Mouse (Mus musculus) adrenal gland, postnatal 25 days (tissue): ENCODE data around the gene Tcf23. TPM values are rescaled to one million over a fixed set of nuclear protein-coding genes. Genes with fewer than 3 reads are reported as not detected.

ENCODE experiments used
- DNase-seq: peaks from one replicate; pipeline ENCODE4 v3.0.0; 2021; ENCODE audit warnings: mixed read lengths
- long read RNA-seq: library from polyadenylated mRNA; stranded (forward); transcript quantifications from one replicate; pipeline ENCODE4 v2.0.0, GENCODE M21; 2021
- total RNA-seq: library from RNA; stranded (reverse); gene quantifications from 2 replicates; pipeline ENCODE4 v1.2.3, GENCODE M21; 2021

The Tcf23 gene
- 0.70 and 1.3 TPM in 2 replicates for total RNA-seq
- long read RNA-seq = 0 reads

DNA sequence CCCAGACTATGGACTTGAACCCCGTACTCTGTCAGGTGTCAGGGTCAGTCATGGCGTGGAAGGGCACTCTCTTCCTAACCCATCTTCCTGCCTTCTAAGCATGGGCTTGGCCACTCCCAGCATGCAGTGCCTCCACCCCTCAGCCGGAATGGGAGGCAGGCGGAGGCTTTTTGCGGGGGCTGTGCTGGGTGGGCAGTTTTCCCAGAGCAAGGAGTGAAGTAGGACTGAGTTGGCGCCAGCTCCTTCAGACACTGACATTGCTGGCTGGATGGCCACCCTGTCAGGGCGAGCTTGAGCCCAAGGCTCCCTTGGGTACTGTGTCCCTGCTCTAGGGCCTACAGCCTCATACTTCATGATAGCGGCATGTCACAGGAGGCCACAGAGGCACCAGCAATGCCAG is at the start of gene Tcf23:
Tcf23 (plus strand) TSS at position 247 of the 400 bp plus-strand sequence.
- no peak for DNase-seq

DNA sequence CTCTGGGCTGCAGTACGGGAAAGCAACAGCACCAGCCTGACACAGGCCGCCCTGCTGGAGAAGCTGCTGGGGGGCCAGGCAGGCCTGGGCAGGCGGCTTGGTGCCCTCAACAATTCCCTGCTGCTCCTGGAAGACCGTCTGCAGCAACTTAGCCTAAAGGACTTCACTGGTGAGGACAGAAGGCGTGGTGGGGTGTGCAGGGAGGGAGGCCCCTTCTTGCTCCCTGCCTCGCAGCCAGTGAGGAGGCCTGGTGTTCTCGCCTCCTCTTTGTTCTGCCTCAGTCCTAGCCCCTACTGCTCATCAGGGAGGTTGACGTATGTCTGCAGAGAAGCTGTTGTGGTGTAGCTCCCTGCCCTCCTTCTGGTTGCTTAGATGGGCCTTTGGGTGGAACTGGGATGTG is 49.8 kb upstream of the Tcf23 start:
- no peak for DNase-seq

DNA sequence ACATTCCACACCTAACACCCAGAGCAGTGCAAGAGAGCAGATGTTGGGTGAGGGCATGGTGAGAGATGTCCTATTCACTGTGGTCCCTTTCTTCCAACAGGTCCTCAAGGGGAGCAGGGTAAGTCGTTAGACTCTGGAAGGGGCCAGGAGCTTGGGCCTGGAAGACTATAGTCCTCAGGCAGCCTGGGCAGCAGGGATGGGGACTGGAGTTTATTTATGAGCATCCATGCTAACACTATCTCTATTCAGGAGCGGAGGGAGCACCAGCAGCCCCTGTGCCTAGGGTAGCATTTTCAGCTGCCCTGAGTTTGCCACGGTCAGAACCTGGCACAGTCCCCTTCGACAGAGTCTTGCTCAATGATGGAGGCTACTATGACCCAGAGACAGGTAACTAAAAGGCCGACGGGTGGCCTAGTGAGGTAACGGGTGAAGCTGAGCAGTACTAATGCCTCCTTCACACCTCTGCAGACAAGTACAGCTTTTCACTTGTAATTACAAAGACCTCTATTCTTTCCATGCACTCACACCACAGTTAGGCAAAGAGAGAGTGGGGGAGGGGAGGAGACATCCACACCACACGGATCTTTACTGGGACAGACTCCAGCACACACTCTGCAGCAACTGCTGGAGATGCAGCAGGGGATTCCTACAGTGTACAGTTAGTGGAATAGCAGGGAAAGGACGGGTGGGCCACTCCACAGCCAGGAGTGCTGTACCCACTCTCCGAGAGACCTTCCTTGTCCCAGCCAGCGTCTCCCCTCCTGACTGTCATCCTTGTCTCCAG is 48.4 kb upstream of the Tcf23 start:
- no peak for DNase-seq

DNA sequence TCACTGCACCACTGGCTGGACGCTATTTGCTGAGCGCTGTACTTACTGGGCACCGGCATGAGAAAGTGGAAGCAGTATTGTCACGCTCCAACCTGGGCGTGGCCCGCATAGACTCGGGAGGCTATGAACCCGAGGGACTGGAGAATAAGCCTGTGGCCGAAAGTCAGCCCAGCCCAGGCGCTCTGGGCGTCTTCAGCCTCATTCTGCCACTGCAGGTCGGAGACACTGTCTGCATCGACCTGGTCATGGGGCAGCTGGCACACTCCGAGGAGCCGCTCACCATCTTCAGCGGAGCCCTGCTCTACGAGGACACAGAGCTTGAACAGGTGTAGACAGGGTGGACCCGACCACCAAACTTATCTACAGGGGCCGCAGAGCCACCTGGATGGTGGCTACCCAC is 47.8 kb upstream of the Tcf23 start:
- DNase-seq = no peak

DNA sequence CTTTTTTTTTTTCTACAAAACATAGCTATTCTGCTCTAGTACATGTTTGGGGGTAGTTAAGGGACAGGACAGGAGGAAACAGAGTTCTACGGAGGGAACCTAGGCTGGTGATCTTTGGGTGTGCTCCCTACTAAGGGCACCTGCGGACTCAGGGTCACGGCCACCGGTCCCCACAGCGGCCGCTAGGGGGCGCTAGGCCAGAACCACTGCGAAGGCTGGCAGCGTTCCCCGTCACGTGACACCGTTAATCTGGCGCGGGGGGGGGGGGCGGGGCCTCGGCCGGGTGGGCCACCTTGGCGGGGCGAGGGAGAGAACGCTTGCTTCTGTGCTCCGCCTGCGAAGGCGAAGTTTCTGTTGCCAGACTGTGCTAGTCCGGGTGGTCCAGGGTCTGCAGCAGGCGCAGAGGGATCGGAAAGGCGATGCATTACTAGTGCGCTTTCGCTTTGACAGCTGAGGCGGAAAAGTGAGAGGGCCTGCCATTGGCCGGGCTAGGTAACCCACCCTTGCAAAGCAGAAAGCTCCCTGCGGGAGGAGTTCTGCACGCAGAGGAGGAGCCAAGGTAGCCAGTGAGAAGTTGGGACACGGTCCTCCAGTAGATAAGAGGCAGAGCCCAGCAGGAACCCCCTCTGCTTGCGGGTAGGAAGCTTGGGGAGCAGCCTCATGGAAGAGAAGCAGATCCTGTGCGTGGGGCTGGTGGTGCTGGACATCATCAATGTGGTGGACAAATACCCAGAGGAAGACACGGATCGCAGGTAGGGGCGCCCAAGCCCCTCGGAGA is 47.0 kb upstream of the Tcf23 start, which contains the start of gene Khk:
Khk (plus strand) TSS at position 176 of the 778 bp plus-strand sequence.
- DNase-seq = peak; percentile 94

DNA sequence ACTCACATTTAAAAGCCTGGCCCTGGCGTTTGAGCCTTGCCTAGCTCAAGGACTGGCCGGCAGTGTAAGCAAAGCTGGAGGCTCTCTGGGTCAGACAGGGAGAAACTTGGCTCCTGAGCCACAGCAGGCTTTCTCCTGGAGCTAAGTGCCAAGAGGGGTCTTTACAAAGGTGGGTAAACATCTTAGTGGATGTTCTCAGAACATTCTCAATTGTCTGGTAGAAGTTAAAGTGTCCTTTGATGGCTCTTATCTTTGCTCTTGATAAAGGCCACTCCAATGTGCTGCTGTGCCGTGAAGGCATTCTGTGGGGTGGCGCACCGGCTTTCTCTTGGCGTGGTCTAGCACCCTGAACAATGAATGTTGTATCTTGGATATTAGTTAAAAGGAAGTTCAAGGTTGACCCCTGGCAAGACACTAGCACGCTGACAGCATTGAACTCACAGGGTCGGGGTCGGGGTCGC is 45.9 kb upstream of the Tcf23 start:
- no peak for DNase-seq

DNA sequence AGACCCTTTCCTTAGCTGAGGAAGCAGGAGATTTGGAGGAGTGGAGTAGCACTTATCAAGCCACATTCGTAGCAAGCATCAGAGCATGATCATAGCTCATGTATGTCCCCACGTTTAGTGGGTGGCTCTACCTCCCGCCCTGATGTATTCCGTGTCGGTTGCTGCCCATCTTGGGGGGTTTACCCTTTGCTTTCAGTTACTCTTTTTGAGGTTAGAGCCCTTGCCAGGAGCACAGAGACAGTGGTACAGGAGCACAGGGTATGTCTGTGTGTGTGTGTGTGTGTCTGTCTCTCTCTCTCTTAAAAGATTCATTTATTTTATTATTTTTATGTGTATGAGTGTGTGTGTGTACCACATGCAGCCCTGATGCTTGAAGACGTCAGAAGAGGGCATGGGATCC is 45.3 kb upstream of the Tcf23 start:
- no peak for DNase-seq

DNA sequence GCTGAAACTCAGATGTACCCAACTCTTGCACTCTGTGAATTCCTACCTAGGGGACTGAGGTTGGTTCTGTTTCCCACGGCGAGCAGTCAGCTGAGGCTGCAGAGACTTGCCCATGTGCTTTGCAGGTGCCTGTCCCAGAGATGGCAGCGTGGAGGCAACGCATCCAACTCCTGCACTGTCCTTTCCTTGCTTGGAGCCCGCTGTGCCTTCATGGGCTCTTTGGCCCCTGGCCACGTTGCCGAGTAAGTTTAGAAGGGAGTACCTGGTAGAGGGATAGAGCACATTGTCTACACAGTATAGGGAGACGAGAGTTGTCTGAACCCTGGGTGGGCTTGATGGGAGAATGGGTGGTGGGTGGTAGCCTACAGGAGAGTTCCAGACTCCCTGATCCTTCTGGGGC is 43.8 kb upstream of the Tcf23 start:
- no peak for DNase-seq

DNA sequence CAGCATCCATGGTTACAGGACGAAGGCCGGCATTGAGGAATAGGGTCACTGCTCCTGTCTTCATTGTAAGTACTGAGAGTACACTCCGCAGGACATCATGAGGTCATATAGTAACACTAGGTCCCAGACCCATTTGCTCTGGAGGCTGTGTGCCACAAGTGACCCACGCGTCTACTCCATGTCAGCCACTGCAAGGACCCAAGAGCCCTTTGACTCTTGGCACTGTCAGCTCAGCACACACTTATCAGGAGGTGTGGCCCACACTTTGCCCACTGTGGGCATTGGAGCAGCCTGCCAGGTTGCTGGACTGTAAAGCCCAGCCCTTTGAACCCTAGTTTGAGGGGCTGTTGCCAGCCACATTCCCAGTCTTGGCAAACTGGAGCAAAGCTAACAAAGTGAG is 43.2 kb upstream of the Tcf23 start:
- DNase-seq = no peak

DNA sequence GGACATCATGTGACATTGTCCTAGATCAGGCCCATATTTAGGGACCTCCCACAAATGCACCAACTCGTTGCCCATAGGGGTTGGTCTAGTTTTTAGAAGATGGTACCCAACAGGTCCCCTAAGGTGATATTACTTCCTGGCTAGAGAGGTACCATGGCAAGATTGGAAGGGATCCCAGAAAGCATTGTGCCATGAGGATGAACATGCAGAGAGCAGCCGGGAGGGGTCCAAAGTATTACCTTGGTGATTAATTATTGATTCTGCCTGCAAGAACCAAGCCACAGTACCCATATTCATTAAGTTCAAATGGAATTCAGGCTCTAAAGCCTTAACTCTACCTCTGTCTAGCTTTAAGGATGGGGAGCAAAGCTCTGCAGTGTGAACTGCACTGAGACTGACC is 42.4 kb upstream of the Tcf23 start:
- DNase-seq = no peak

DNA sequence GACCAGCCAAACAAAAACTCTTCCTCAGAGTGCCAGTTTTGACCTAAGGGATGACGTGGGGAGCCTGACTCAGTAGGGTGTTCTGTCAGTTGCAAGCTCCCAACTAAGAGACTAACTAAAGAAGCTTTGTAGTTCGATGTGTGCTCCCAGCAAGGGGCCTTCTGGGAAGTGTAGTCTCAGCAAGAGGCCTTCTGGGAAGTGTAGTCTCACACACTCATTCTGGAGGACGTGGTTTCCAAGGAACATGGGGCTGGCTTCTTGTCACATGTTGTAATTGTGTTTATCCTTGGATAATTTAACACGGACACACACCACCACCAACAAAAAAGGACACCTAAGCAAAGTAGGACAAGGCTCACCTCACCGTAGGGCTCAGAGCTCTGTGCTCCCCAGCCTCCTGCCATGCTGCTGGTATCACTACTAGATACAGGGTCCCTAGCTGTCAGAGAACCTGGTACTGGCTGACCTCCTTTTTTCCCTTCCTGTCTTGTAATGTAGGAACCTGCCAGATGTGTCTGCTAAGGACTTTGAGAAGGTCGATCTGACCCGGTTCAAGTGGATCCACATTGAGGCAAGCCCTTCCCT is 40.4 kb upstream of the Tcf23 start:
- DNase-seq = no peak

DNA sequence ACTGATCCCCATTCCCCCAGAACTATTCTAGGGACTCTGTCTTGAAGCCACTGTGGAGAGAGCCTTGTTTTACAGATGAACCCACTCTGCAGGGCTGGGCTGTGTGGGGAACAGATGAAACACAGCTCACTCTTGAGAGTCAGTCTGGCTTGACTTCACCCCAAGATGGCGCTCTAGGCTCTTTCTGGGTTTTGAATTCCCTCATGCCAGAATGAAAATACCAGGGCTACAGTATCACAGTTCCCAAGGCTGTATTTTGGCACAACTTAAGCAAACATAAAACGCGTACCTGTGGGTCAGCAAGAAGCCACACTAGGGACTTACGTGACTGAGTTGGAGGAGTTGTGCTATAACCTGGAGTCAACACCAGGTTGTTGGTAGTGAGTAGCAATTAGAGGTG is 38.3 kb upstream of the Tcf23 start:
- DNase-seq = peak; percentile 73

DNA sequence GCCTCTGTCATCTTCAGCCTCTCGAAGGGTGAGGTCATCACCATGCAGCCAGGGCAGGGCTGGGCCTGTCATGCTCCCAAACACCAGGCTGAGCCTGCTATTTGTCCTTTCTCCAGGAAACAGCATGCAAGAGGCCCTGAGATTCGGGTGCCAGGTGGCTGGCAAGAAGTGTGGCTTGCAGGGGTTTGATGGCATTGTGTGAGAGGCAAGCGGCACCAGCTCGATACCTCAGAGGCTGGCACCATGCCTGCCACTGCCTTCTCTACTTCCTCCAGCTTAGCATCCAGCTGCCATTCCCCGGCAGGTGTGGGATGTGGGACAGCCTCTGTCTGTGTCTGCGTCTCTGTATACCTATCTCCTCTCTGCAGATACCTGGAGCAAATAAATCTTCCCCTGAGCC is 37.6 kb upstream of the Tcf23 start:
- no peak for DNase-seq

DNA sequence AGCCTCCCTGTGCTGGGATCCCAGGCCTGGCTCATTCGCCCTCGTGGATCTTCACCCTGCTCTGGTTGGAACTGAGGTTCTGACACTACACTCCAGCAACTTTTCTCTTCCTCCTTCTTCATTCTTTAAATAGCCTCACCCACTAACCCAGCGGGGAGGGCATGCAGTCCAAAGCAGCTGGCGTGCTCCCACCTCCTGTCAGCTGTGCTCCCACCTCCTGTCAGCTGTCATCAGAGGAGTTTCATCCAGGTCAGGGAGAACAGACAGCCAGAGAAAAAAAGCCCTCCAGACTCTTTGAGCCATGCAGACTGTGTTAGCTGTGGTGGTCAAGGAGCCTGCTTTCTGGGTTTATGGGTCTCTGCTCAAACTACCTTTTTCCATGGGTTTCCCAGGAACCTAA is 37.1 kb upstream of the Tcf23 start:
- DNase-seq = no peak

DNA sequence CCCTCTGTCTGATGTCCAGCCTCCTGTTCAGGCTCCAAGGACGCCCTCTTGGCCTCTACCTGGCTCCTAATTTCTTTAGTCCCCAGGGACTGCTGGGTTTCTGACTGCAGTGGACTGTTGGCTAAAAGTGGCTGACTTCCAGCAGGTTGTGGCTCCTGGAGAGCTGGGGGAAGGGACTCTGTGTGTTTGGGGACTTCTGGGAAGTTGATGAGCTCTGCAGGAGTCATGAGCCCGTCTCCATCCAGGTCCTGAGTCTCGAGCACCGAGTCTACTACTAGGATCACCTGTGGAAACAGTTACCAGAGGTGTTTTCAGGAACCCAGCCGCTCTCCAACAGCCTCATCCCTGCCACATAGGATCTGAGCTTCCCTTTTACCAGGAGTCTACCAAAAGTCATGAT is 34.8 kb upstream of the Tcf23 start:
- DNase-seq = no peak

DNA sequence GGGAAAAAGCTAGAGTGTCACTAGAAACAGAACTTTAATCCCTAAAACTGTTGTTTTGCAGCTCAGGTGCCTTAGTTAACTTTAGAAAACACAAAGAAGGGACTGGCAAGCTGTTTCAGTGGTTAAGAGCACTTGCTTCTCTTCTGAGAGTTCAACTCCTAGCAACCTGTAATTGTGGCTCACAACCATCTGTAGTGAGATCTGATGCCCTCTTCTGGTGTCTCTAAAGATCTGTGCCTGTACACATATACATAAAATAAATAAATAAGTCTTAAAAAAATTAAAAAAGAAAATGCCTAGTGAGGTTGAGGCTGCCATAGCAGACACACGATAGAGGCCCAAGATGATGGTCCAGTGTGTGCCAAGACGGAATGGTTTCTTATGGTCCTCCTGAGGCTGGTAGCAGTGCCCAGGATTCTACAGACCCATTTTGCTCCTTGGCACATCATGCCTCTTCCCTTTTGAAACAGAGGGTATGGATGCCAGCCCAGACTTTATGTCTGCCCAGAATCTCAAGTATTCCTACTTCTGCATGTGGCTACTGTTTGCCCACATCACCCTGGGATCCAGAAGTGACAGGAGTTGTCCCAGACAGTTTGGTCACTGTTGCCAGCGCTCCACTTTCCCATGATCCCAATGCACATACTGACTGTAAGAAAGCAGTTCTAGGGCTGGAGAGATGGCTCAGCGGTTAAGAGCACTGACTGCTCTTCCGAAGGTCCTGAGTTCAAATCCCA is 33.6 kb upstream of the Tcf23 start:
- DNase-seq = no peak

DNA sequence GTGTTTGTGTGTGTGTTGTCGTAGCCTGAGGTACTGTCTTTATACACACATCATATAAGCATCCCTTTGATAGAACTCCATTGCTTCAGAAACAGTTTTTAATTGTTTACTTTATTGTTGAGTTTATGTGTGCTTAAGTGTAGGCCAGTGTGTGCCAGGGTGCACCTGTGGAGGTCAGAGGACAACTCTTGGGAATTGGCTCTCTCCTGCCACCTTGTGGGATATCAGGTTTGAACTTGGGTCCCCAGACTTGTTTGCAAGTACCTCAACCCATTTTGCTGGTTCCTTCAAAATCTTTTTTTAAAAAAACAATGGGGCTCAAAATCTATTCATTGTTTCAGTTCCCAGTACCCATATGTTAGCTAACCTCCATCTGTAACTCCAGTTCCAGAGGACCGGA is 25.5 kb upstream of the Tcf23 start:
- no peak for DNase-seq

DNA sequence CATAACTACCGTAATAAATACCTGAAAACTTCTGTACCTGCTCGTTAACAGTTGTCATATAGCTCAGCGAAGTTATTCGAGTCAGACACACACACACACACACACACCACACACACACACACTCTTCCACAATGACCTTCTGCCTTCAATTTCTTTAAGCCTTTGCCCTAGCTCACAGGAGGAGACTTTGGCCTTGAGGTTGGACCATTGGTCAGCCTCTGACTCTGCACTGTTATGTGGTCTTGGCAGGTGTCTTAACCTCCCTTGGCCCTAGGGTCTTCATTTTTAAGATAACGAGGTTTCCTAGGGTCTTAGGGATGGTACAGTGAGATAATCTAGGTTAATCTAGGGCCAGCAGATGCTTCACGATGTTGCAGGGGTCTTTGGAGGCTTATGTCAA is 24.1 kb upstream of the Tcf23 start:
- DNase-seq = no peak

DNA sequence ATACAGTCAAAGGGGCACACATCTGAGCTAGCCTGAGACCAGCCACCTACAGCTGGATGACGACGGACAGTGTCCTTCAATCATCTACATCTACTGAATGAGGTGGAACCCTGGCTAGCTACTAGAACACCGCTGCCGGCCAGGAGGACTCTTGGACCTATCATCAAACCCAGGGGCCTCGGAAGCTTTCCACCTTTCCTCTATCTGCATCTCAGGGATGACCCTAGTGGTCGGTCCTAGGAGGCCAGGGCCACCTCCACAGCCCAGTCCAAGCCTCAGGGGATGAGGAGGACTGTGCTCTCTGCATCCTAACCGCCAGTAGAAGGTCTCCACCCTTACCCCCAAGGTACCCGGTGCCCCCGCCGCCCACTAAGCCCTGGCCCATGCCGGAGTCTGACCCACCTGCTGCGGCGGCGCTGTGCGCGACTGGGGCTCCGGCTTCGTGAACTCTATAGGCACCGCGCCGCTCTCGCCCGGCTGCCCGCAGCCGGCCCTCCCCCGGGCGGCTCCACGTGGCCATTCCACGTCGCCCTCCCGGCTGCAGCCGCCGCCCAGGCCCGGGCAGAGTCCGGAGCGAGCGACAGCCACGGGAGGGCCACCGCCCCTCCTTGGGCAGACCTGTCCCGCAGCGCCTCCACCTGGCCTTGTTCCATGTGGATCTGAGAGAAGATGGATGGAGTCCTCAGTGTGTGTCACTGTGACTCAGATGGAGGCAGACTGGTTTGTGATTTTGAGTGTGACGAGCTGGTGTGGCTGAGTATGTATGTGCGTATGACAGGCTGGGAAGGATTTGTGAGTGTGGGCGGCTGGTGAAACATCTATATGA is 23.3 kb upstream of the Tcf23 start, which contains the start of gene Cgref1:
Cgref1 (minus strand) TSS at position 636 of the 826 bp plus-strand sequence.
- peak; percentile 77 for DNase-seq

DNA sequence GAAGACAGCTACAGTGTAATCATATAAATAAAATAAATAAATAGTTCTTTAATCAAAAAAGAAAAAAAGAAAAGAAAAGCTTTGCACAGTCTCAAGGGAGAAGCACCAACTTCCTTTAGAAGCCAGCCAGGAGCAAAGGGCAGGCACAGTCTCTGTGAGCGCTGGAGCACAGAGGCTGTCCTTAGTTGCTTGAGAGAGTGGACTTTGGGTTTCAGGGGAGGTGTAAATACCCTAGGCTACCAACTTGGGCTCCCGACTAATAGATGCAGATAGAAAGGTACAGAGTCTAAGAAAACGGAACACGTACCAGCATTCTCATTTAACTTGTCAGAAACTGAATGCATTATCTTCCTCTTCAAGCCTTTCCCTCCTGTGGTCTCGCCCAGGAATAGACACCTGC is 19.8 kb upstream of the Tcf23 start:
- no peak for DNase-seq

DNA sequence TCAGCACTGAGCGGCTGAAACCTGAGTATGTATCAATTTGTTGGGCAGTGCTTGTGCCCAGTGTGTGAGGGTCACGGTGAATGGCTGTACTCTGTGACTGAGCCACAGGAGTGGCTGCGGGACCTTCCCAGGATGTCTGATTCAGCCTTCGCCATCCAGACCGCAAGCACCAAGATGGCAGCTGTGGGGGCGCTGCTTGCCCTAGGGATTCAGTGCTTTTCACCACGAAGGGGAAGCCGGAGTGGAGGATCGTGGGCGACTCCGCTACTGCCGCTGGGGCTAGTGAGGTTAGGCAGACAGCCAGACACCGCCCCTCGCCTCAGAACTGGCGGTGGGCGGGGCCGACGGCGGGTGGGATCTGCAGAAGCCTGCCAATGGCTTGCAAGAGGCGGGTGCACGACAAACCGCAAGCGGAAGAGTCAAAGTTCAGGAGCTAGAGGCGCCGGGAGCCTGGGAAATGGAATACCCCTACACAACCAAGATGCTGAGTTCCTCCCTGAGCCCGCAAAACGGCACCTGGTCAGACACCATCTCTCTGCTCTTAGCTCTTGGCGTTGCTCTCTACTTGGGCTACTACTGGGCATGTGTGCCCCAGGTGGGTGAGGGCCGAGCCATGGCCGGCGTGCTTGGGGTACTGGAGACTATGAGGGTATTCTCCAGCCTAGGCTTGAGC is 18.7 kb upstream of the Tcf23 start:
- DNase-seq = peak; percentile 94
